Mouse (Mus musculus): ENCODE measurements around the gene Vps25. TPM values are rescaled to one million over a fixed set of nuclear protein-coding genes. Genes with fewer than 3 reads are reported as not detected.

Gene Vps25
- total and polyA plus RNA-seq, 3 experiments = 75.5 to 107 TPM; not detected in 1

- H3K4me3 ChIP-seq (ENCODE audit: control insufficient read depth in 1 of 2, insufficient read depth in 1 of 2, low read depth in 2 of 2, low read length in 2 of 2) = no peak overlapping the region
- H3K79me2 ChIP-seq (ENCODE audit: control insufficient read depth, insufficient read depth, low read length, poor library complexity) = peaks cover 7% of the 10 kb centered on the region
- H3K9me3 ChIP-seq (replicated peaks; ENCODE audit: insufficient read depth, low read length) = no peaks in the 10 kb centered on the region
- peaks cover 0 to 5% of the 10 kb centered on the region in 2 experiments; a peak in 1 of 4 replicates for H3K4me1 ChIP-seq (ENCODE audit: control insufficient read depth in 1 of 2, insufficient read depth in 2 of 2, low read length in 2 of 2)
- no peak overlapping the region for H3K9ac ChIP-seq (ENCODE audit: control insufficient read depth, low read depth, low read length, poor library complexity, severe bottlenecking)
- no peaks in the 10 kb centered on the region for H3K27me3 ChIP-seq (ENCODE audit: control insufficient read depth in 1 of 2, insufficient read depth in 2 of 2, low read length in 2 of 2)
- no peak overlapping the region for H3K27ac ChIP-seq (ENCODE audit: control insufficient read depth, low read depth, low read length)
- H3K36me3 ChIP-seq (ENCODE audit: control insufficient read depth in 1 of 2, insufficient read depth in 2 of 2, low read length in 2 of 2) = peaks cover 0 to 10% of the 10 kb centered on the region in 2 experiments; a peak in 2 of 4 replicates
- TF ChIP-seq MYC (IDR thresholded peaks at IDR 0.05; ENCODE audit: low read depth, low read length) (no peak), RCOR1 (IDR thresholded peaks at IDR 0.05; ENCODE audit: low read depth, low read length) (no peak), TCF12 (IDR thresholded peaks at IDR 0.05; ENCODE audit: low read depth, low read length) (no peak)
- DNase-seq (ENCODE audit: low read depth, low spot score) = no peak
Measured at GRCm38 (mm10) chr11:101251031-101251430, 2.5 kb upstream of the Vps25 start.

GRCm38 (mm10) chr11:101252941-101253340, 566 bp upstream of the Vps25 start:
- Histone ChIP-seq H3K79me2 (ENCODE audit: control insufficient read depth, insufficient read depth, low read length, poor library complexity) (peaks cover 7% of the 10 kb centered on the region), H3K27ac (ENCODE audit: control insufficient read depth, low read depth, low read length) (peak overlapping the region; percentile 59), H3K9ac (ENCODE audit: control insufficient read depth, low read depth, low read length, poor library complexity, severe bottlenecking) (peak overlapping the region; percentile 95), H3K36me3 (ENCODE audit: control insufficient read depth in 1 of 2, insufficient read depth in 2 of 2, low read length in 2 of 2) (peaks cover 0 to 10% of the 10 kb centered on the region in 2 experiments; a peak in 2 of 4 replicates), H3K4me3 (ENCODE audit: control insufficient read depth in 1 of 2, insufficient read depth in 1 of 2, low read depth in 2 of 2, low read length in 2 of 2) (peak overlapping the region; percentile 80 to 93), H3K4me1 (ENCODE audit: control insufficient read depth in 1 of 2, insufficient read depth in 2 of 2, low read length in 2 of 2) (peaks cover 0 to 5% of the 10 kb centered on the region in 2 experiments; a peak in 1 of 4 replicates), H3K9me3 (replicated peaks; ENCODE audit: insufficient read depth, low read length) (no peaks in the 10 kb centered on the region), H3K27me3 (ENCODE audit: control insufficient read depth in 1 of 2, insufficient read depth in 2 of 2, low read length in 2 of 2) (no peaks in the 10 kb centered on the region)
- DNase-seq (ENCODE audit: low read depth, low spot score) = peak; percentile 73
- TF ChIP-seq RCOR1 (IDR thresholded peaks at IDR 0.05; ENCODE audit: low read depth, low read length) (no peak), CHD2 (IDR thresholded peaks at IDR 0.05; ENCODE audit: low read length) (no peak), HCFC1 (IDR thresholded peaks at IDR 0.05; ENCODE audit: low read depth, low read length) (no peak), GATA1 (IDR thresholded peaks at IDR 0.05; ENCODE audit: low read depth, low read length) (no peak), NRF1 (IDR thresholded peaks at IDR 0.05; ENCODE audit: insufficient read depth, low read depth, low read length, poor library complexity, severe bottlenecking) (no peak), MYB (IDR thresholded peaks at IDR 0.05; ENCODE audit: low read depth, low read length) (no peak), ETS1 (IDR thresholded peaks at IDR 0.05; ENCODE audit: low read depth, low read length) (no peak), RAD21 (IDR thresholded peaks at IDR 0.05; ENCODE audit: low read depth, low read length) (no peak), BHLHE40 (IDR thresholded peaks at IDR 0.05; ENCODE audit: borderline replicate concordance, low read depth, low read length) (no peak), POLR2AphosphoS2 (IDR thresholded peaks at IDR 0.05; ENCODE audit: low read length) (no peak), MXI1 (IDR thresholded peaks at IDR 0.05; ENCODE audit: low read depth, low read length) (no peak), ZMIZ1 (IDR thresholded peaks at IDR 0.05; ENCODE audit: low read depth, low read length) (no peak), TAL1 (IDR thresholded peaks at IDR 0.05; ENCODE audit: low read length) (no peak), POLR2AphosphoS5 (IDR thresholded peaks at IDR 0.05; ENCODE audit: borderline replicate concordance, low read depth, low read length) (no peak), USF1 (IDR thresholded peaks at IDR 0.05; ENCODE audit: low read depth, low read length) (no peak), ZC3H11A (IDR thresholded peaks at IDR 0.05; ENCODE audit: low read depth, low read length) (no peak), SMC3 (IDR thresholded peaks at IDR 0.05; ENCODE audit: low read depth, low read length) (no peak), KAT2A (conservative IDR thresholded peaks at IDR 0.05; ENCODE audit: low read depth, low read length) (no peak)

Data from MEL (cell line).